Mouse (Mus musculus): ENCODE results near the gene Stub1. TPM values are rescaled to one million over a fixed set of nuclear protein-coding genes. Genes with fewer than 3 reads are reported as not detected.
"Not testable (repeated sequence)": the region's sequence is repeated elsewhere in the genome, so short reads cannot be mapped to it uniquely, and the experiment has no call there.

The Stub1 gene
- polyA plus RNA-seq, 1 experiment from 2014 or later: 335 TPM

- no peak for ATAC-seq
- no peak overlapping the region for H3K4me3 ChIP-seq (replicated peaks; ENCODE audit: low read length)
- no peaks in the 10 kb centered on the region for H3K9me3 ChIP-seq (ENCODE audit: control insufficient read depth, low read length)
- 10% methylated on average over 46 of the region's 46 CpGs for WGBS
- H3K4me2 ChIP-seq (ENCODE audit: low read length): no peak overlapping the region
- H3K4me1 ChIP-seq (replicated peaks; ENCODE audit: control insufficient read depth, insufficient read depth, low read length): peaks cover 5% of the 10 kb centered on the region
- H3K27me3 ChIP-seq (replicated peaks; ENCODE audit: control insufficient read depth, insufficient read depth, low read length): peaks cover 21% of the 10 kb centered on the region; the same call in 1 of the 2 replicates
- no peak overlapping the region for H3K9ac ChIP-seq (replicated peaks; ENCODE audit: low read depth, low read length)
- H3K36me3 ChIP-seq (ENCODE audit: control insufficient read depth, insufficient read depth): peaks cover 10% of the 10 kb centered on the region
- H3K27ac ChIP-seq (ENCODE audit: low read length): no peak overlapping the region
Measured at GRCm38 (mm10) chr17:25818851-25819780, 14.1 kb downstream of the Stub1 start.

GRCm38 (mm10) chr17:25817662-25818061 is 15.5 kb downstream of the Stub1 start:
- peaks cover 10% of the 10 kb centered on the region for H3K36me3 ChIP-seq (ENCODE audit: control insufficient read depth, insufficient read depth)
- H3K27me3 ChIP-seq (replicated peaks; ENCODE audit: control insufficient read depth, insufficient read depth, low read length): peaks cover 21% of the 10 kb centered on the region; the same call in 1 of the 2 replicates
- H3K4me3 ChIP-seq (replicated peaks; ENCODE audit: low read length): no peak overlapping the region
- H3K4me1 ChIP-seq (replicated peaks; ENCODE audit: control insufficient read depth, insufficient read depth, low read length): peaks cover 11% of the 10 kb centered on the region
- no peak overlapping the region for H3K4me2 ChIP-seq (ENCODE audit: low read length)
- no peak for ATAC-seq
- H3K27ac ChIP-seq (ENCODE audit: low read length): no peak overlapping the region
- no peaks in the 10 kb centered on the region for H3K9me3 ChIP-seq (ENCODE audit: control insufficient read depth, low read length)
- H3K9ac ChIP-seq (replicated peaks; ENCODE audit: low read depth, low read length): no peak overlapping the region
- 86% methylated on average over 11 of the region's 11 CpGs for WGBS

DNA sequence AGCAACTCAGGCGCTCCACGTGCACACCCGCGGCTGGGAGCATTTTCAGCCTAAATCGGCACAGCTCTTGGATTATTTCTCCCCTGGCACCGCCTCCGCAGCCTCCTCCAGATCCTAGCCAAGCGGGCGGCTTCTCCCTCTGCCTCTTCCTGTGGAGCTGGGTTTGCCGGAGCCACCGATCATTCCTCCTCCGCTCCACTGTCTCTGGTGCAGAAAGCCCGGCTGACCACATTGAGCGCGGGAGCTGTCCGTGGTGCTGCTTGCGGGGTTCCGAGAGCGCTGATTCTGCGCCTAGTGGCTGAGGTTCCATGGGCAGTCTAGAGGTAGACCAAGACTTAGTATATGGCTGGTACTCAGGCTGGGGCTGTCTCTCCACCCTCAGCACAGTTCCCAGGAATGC is 19.7 kb downstream of the Stub1 start:
- peaks cover 3% of the 10 kb centered on the region for H3K36me3 ChIP-seq (ENCODE audit: control insufficient read depth, insufficient read depth)
- peak overlapping the region; percentile 25 for H3K4me3 ChIP-seq (replicated peaks; ENCODE audit: low read length)
- H3K9ac ChIP-seq (replicated peaks; ENCODE audit: low read depth, low read length): peak overlapping the region; percentile 9; the same call in 1 of the 2 replicates
- peak overlapping the region; percentile 18; the same call in 1 of the 2 replicates for H3K27ac ChIP-seq (ENCODE audit: low read length)
- no peaks in the 10 kb centered on the region for H3K9me3 ChIP-seq (ENCODE audit: control insufficient read depth, low read length)
- peaks cover 27% of the 10 kb centered on the region for H3K4me1 ChIP-seq (replicated peaks; ENCODE audit: control insufficient read depth, insufficient read depth, low read length)
- peaks cover 9% of the 10 kb centered on the region; the same call in 1 of the 2 replicates for H3K27me3 ChIP-seq (replicated peaks; ENCODE audit: control insufficient read depth, insufficient read depth, low read length)
- H3K4me2 ChIP-seq (ENCODE audit: low read length): peak overlapping the region; percentile 42
- ATAC-seq: no peak
- 2% methylated on average over 20 of the region's 20 CpGs for WGBS

GRCm38 (mm10) chr17:25810890-25811289 is 22.3 kb downstream of the Stub1 start:
- no peak overlapping the region for H3K4me3 ChIP-seq (replicated peaks; ENCODE audit: low read length)
- H3K9ac ChIP-seq (replicated peaks; ENCODE audit: low read depth, low read length): no peak overlapping the region
- 71% methylated on average over 4 of the region's 4 CpGs for WGBS

DNA sequence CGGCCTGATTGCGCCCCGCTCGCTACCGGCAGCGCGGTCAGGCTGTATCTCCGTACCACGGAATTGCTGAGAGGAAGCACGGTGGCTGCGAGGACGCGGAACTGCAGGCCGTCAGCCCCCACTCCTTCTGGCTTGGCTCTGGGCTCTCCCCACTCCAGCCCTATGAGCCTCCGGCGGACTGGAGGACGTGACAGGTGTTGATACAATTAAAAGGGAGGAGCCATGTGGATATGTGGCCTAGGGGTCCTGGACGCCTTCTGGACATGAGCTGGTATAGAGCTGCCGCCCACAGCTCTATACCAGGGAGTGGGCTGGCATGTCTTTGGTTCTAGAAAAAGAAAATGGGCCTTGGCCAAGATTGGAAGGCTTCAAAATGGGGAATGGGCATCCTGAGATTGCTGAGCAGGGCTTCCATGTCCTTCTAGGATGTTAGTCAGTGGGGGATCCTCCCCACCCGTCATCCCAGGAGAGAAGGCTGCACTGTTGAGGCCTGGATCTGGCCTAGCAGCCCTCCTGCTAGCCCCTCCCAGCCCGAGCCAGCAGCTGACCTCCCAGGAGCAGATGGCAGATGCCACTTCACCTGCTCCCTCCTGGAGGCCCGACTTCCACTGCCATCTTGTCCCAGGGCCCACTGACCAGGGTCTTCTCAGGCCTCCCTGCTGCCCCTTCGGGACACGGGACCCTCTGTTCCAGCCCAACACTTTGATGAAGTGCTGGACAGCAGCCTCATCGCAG is 23.4 kb downstream of the Stub1 start:
- no peaks in the 10 kb centered on the region for H3K27me3 ChIP-seq (replicated peaks; ENCODE audit: control insufficient read depth, insufficient read depth, low read length)
- no peaks in the 10 kb centered on the region for H3K9me3 ChIP-seq (ENCODE audit: control insufficient read depth, low read length)
- peak overlapping the region; percentile 88 for H3K27ac ChIP-seq (ENCODE audit: low read length)
- no peaks in the 10 kb centered on the region for H3K36me3 ChIP-seq (ENCODE audit: control insufficient read depth, insufficient read depth)
- peak; percentile 45 for ATAC-seq
- peak overlapping the region; percentile 98 for H3K4me2 ChIP-seq (ENCODE audit: low read length)
- H3K4me3 ChIP-seq (replicated peaks; ENCODE audit: low read length): peak overlapping the region; percentile 71
- WGBS: 10% methylated on average over 25 of the region's 25 CpGs
- H3K4me1 ChIP-seq (replicated peaks; ENCODE audit: control insufficient read depth, insufficient read depth, low read length): peaks cover 34% of the 10 kb centered on the region
- peak overlapping the region; percentile 82 for H3K9ac ChIP-seq (replicated peaks; ENCODE audit: low read depth, low read length)

More at GRCm38 (mm10) chr17:25810890-25811289, 22.3 kb downstream of the Stub1 start:
- Histone ChIP-seq H3K9me3 (ENCODE audit: control insufficient read depth, low read length) (no peaks in the 10 kb centered on the region), H3K27me3 (replicated peaks; ENCODE audit: control insufficient read depth, insufficient read depth, low read length) (no peaks in the 10 kb centered on the region), H3K4me1 (replicated peaks; ENCODE audit: control insufficient read depth, insufficient read depth, low read length) (peaks cover 34% of the 10 kb centered on the region), H3K27ac (ENCODE audit: low read length) (no peak overlapping the region), H3K4me2 (ENCODE audit: low read length) (peak overlapping the region; percentile 98), H3K36me3 (ENCODE audit: control insufficient read depth, insufficient read depth) (no peaks in the 10 kb centered on the region)
- no peak for ATAC-seq

- Histone ChIP-seq H3K4me3 (replicated peaks; ENCODE audit: low read length) (peak within 1 kb of the TSS; percentile 71), H3K9ac (replicated peaks; ENCODE audit: low read depth, low read length) (peak within 1 kb of the TSS; percentile 82), H3K36me3 (ENCODE audit: control insufficient read depth, insufficient read depth) (no peaks in the 10 kb centered on the region), H3K27ac (ENCODE audit: low read length) (peak within 1 kb of the TSS; percentile 88), H3K4me1 (replicated peaks; ENCODE audit: control insufficient read depth, insufficient read depth, low read length) (peaks cover 34% of the 10 kb centered on the region), H3K27me3 (replicated peaks; ENCODE audit: control insufficient read depth, insufficient read depth, low read length) (no peaks in the 10 kb centered on the region), H3K4me2 (ENCODE audit: low read length) (peak within 1 kb of the TSS; percentile 98), H3K9me3 (ENCODE audit: control insufficient read depth, low read length) (no peaks in the 10 kb centered on the region)
- under 1% methylated on average over 76 of the region's 100 CpGs for WGBS
- peak; percentile 90 for ATAC-seq
Measured at GRCm38 (mm10) chr17:25808789-25809605, 24.2 kb downstream of the Stub1 start, which contains the start of gene Fbxl16. TSS of gene Fbxl16 (plus strand) at chr17:25809085.

DNA sequence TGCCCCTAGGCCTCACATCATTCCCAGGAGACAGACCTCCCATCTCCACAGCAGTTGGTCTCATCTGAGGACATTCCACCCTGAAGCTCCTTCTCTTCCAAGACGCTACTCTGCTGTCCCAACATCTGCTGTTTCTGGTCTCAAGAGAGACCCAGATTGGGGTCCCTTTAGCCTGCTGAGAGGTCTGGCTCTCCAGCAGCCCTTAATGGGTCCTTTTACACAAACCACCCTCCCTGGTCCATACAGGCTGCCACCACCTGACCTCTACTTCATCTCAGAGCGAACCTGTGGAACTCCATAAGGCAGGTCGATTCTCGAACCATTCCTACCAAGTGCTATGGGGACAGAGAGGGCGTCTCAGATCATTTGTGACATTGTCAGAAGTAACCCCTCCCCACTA is 25.2 kb downstream of the Stub1 start:
- 43% methylated on average over 5 of the region's 5 CpGs for WGBS
- Histone ChIP-seq H3K4me3 (replicated peaks; ENCODE audit: low read length) (peak overlapping the region; percentile 71), H3K27ac (ENCODE audit: low read length) (peak overlapping the region; percentile 88), H3K4me2 (ENCODE audit: low read length) (peak overlapping the region; percentile 98), H3K9ac (replicated peaks; ENCODE audit: low read depth, low read length) (peak overlapping the region; percentile 82), H3K4me1 (replicated peaks; ENCODE audit: control insufficient read depth, insufficient read depth, low read length) (peaks cover 30% of the 10 kb centered on the region), H3K9me3 (ENCODE audit: control insufficient read depth, low read length) (no peaks in the 10 kb centered on the region), H3K27me3 (replicated peaks; ENCODE audit: control insufficient read depth, insufficient read depth, low read length) (no peaks in the 10 kb centered on the region), H3K36me3 (ENCODE audit: control insufficient read depth, insufficient read depth) (no peaks in the 10 kb centered on the region)
- ATAC-seq: no peak; the same call in 1 of the 2 replicates

- not testable (repeated sequence) for H3K36me3 ChIP-seq (ENCODE audit: control insufficient read depth, insufficient read depth); H3K9me3 ChIP-seq (ENCODE audit: control insufficient read depth, low read length); H3K27me3 ChIP-seq (replicated peaks; ENCODE audit: control insufficient read depth, insufficient read depth, low read length); H3K4me2 ChIP-seq (ENCODE audit: low read length); H3K4me3 ChIP-seq (replicated peaks; ENCODE audit: low read length); ATAC-seq; H3K27ac ChIP-seq (ENCODE audit: low read length); H3K9ac ChIP-seq (replicated peaks; ENCODE audit: low read depth, low read length)
- peaks cover 31% of the 10 kb centered on the region for H3K4me1 ChIP-seq (replicated peaks; ENCODE audit: control insufficient read depth, insufficient read depth, low read length)
- 48% methylated on average over 2 of the region's 2 CpGs for WGBS
Measured at GRCm38 (mm10) chr17:25807452-25807851, 25.8 kb downstream of the Stub1 start.
